Mouse (Mus musculus) c-Kit-positive CD71-positive TER-119-positive erythroid progenitor cells, embryonic 14.5 days (primary cell): Measurements from ENCODE around the gene Sectm1b.

ENCODE experiments used
- DNase-seq: peaks from one replicate; pipeline ENCODE4 v3.0.0-alpha.2; 2013; ENCODE audit warnings: low spot score

The Sectm1b gene

GRCm38 (mm10) chr11:121024163-121024562, 39.2 kb downstream of the Sectm1b start:
- DNase-seq = no peak

- no peak for DNase-seq
Measured at GRCm38 (mm10) chr11:121019501-121019900, 43.9 kb downstream of the Sectm1b start.

- DNase-seq = peak; percentile 54
Measured at GRCm38 (mm10) chr11:121017703-121018102, 45.7 kb downstream of the Sectm1b start.

GRCm38 (mm10) chr11:121015472-121015871, 47.9 kb downstream of the Sectm1b start:
- no peak for DNase-seq

GRCm38 (mm10) chr11:121014896-121015300, 48.5 kb downstream of the Sectm1b start:
- DNase-seq = no peak

- no peak for DNase-seq
Measured at GRCm38 (mm10) chr11:121013656-121014055, 49.7 kb downstream of the Sectm1b start.

GRCm38 (mm10) chr11:121010044-121010755, 53.2 kb downstream of the Sectm1b start:
- DNase-seq = no peak

GRCm38 (mm10) chr11:121006184-121006583, 57.2 kb downstream of the Sectm1b start:
- no peak for DNase-seq

GRCm38 (mm10) chr11:121004281-121004680, 59.1 kb downstream of the Sectm1b start:
- no peak for DNase-seq
